Mouse (Mus musculus) stomach, postnatal 0 days (tissue): ENCODE data around the gene Rcor1. TPM values are rescaled to one million over a fixed set of nuclear protein-coding genes. Genes with fewer than 3 reads are reported as not detected.

Experiments used
- ATAC-seq: fragments of 200-750 bp; cut with Nextera tagmentation; 2 replicates; pipeline ENCODE4 v1.8.0; 2017; ENCODE audit not compliant: low FRiP score, low TSS enrichment
- DNase-seq: peaks from one replicate; pipeline ENCODE4 v3.0.0-alpha.2; 2016; ENCODE audit warnings: low spot score
- H3K27ac ChIP-seq: fragments of 300-500 bp; sonication (generic); replicated peaks from 2 replicates; pipeline ENCODE4 v1.5.1; 2014; ENCODE audit warnings: mild to moderate bottlenecking, control low read depth
- H3K27me3 ChIP-seq: fragments of 300-500 bp; sonication (generic); 2 replicates; pipeline ENCODE4 v1.6.1; 2014; ENCODE audit warnings: low read length; ENCODE audit not compliant: control insufficient read depth, insufficient read depth
- H3K36me3 ChIP-seq: fragments of 300-500 bp; sonication (generic); 2 replicates; pipeline ENCODE4 v1.6.1; 2014; ENCODE audit warnings: low read length, mixed read lengths; ENCODE audit not compliant: control insufficient read depth, insufficient read depth
- H3K4me1 ChIP-seq: fragments of 300-500 bp; sonication (generic); replicated peaks from 2 replicates; pipeline ENCODE4 v1.6.1; 2014; ENCODE audit warnings: antibody characterized with exemption; ENCODE audit not compliant: control insufficient read depth, insufficient read depth
- H3K4me2 ChIP-seq: fragments of 300-500 bp; sonication (generic); replicated peaks from 2 replicates; pipeline ENCODE4 v1.6.1; 2014; ENCODE audit warnings: low read depth, mild to moderate bottlenecking, control low read depth, moderate library complexity
- H3K4me3 ChIP-seq: fragments of 300-500 bp; sonication (generic); 2 replicates; pipeline ENCODE4 v1.5.1; 2014; ENCODE audit warnings: low read depth, low read length, control low read depth
- H3K9ac ChIP-seq: fragments of 300-500 bp; sonication (generic); 2 replicates; pipeline ENCODE4 v1.6.1; 2014; ENCODE audit warnings: mild to moderate bottlenecking, low read length, control low read depth, mixed read lengths
- H3K9me3 ChIP-seq: fragments of 300-500 bp; sonication (generic); 2 replicates; pipeline ENCODE4 v1.6.1; 2016; ENCODE audit warnings: low read length; ENCODE audit not compliant: control insufficient read depth
- CTCF ChIP-seq: IDR thresholded peaks from 2 replicates; pipeline ENCODE4 v1.5.1; 2016; ENCODE audit warnings: antibody characterized with exemption, low read depth, mild to moderate bottlenecking, moderate library complexity
- EP300 ChIP-seq: optimal IDR thresholded peaks from 2 replicates; pipeline ENCODE3; 2016; ENCODE audit warnings: antibody characterized with exemption
- WGBS: fragments of 180-500 bp; shearing (Covaris S2); extraction: QIAGEN DNeasy Blood & Tissue Kit; methylation state at CpG from one replicate; pipeline ENCODE4 v1.1.7; 2014; 5-methylcytosine and 5-hydroxymethylcytosine counted together
- polyA plus RNA-seq: library from polyadenylated mRNA; unstranded; fragments of >200 nt; fragmentation: Nextera tagmentation; extraction: Ambion mirVana; gene quantifications from 2 replicates; pipeline ENCODE4 v1.2.1, GENCODE M21; 2015

The Rcor1 gene
- polyA plus RNA-seq, 1 experiment from 2014 or later, result 7.9 TPM

- H3K4me3 ChIP-seq, result peak overlapping the region; percentile 89
- H3K36me3 ChIP-seq, result no peaks in the 10 kb centered on the region
- ATAC-seq (peak; percentile 22), DNase-seq (peak; percentile 60)
- H3K9me3 ChIP-seq, result no peaks in the 10 kb centered on the region
- H3K9ac ChIP-seq, result peak overlapping the region; percentile 83
- TF ChIP-seq EP300 (no peak), CTCF (no peak)
- H3K4me1 ChIP-seq, result no peaks in the 10 kb centered on the region
- under 1% methylated on average over 54 of the region's 54 CpGs for WGBS
- H3K27ac ChIP-seq, result peak overlapping the region; percentile 96
- no peaks in the 10 kb centered on the region for H3K27me3 ChIP-seq
- H3K4me2 ChIP-seq, result peak overlapping the region; percentile 97
Measured at GRCm38 (mm10) chr12:111038231-111038975, 748 bp upstream of the Rcor1 start.

- Histone ChIP-seq H3K4me2 (peak overlapping the region; percentile 93), H3K27ac (peak overlapping the region; percentile 97), H3K36me3 (no peaks in the 10 kb centered on the region), H3K9ac (peak overlapping the region; percentile 96), H3K27me3 (no peaks in the 10 kb centered on the region), H3K9me3 (no peaks in the 10 kb centered on the region), H3K4me1 (no peaks in the 10 kb centered on the region), H3K4me3 (peak overlapping the region; percentile 89)
- ATAC-seq (no peak), DNase-seq (peak; percentile 50)
- under 1% methylated on average over 65 of the region's 65 CpGs for WGBS
- TF ChIP-seq EP300 (no peak), CTCF (no peak; the same call in none of the 2 replicates)
Measured at GRCm38 (mm10) chr12:111039771-111040530, 800 bp downstream of the Rcor1 start.

GRCm38 (mm10) chr12:111040531-111040860 lies 1.3 kb downstream of the Rcor1 start:
- no peaks in the 10 kb centered on the region for H3K36me3 ChIP-seq
- H3K9me3 ChIP-seq, result no peaks in the 10 kb centered on the region
- H3K4me3 ChIP-seq, result peak overlapping the region; percentile 89
- DNase-seq, result no peak
- H3K9ac ChIP-seq, result peak overlapping the region; percentile 96
- no peaks in the 10 kb centered on the region for H3K4me1 ChIP-seq
- 4% methylated on average over 3 of the region's 3 CpGs for WGBS
- ATAC-seq, result no peak
- no peaks in the 10 kb centered on the region for H3K27me3 ChIP-seq
- H3K27ac ChIP-seq, result no peak overlapping the region
- peak overlapping the region; percentile 93 for H3K4me2 ChIP-seq
- no peak for TF ChIP-seq CTCF
- no peak for TF ChIP-seq EP300

GRCm38 (mm10) chr12:111041196-111041595 lies 2.0 kb downstream of the Rcor1 start:
- Histone ChIP-seq H3K36me3 (no peaks in the 10 kb centered on the region), H3K4me3 (peak overlapping the region; percentile 89), H3K4me1 (no peaks in the 10 kb centered on the region), H3K4me2 (peak overlapping the region; percentile 93), H3K9me3 (no peaks in the 10 kb centered on the region), H3K9ac (no peak overlapping the region; the same call in 1 of the 2 replicates), H3K27ac (no peak overlapping the region), H3K27me3 (no peaks in the 10 kb centered on the region)
- TF ChIP-seq CTCF (peak; percentile 80), EP300 (no peak)
- ATAC-seq (no peak), DNase-seq (peak; percentile 40)
- 18% methylated on average over 4 of the region's 4 CpGs for WGBS

GRCm38 (mm10) chr12:111042365-111042764 lies 3.2 kb downstream of the Rcor1 start:
- Histone ChIP-seq H3K27me3 (no peaks in the 10 kb centered on the region), H3K9ac (no peak overlapping the region), H3K4me1 (no peaks in the 10 kb centered on the region), H3K9me3 (no peaks in the 10 kb centered on the region), H3K4me2 (no peak overlapping the region), H3K27ac (no peak overlapping the region), H3K36me3 (no peaks in the 10 kb centered on the region), H3K4me3 (no peak overlapping the region)
- WGBS, result 79% methylated on average over 1 of the region's 1 CpGs
- ATAC-seq (no peak), DNase-seq (no peak)
- no peak for TF ChIP-seq CTCF
- TF ChIP-seq EP300, result no peak

- ATAC-seq (no peak), DNase-seq (no peak)
- WGBS, result 85% methylated on average over 2 of the region's 2 CpGs
Measured at GRCm38 (mm10) chr12:111044880-111045279, 5.7 kb downstream of the Rcor1 start.

More at GRCm38 (mm10) chr12:111044880-111045279, 5.7 kb downstream of the Rcor1 start:
- H3K4me2 ChIP-seq, result no peak overlapping the region
- TF ChIP-seq EP300 (no peak), CTCF (peak; percentile 49)
- no peak overlapping the region for H3K27ac ChIP-seq
- H3K27me3 ChIP-seq, result no peaks in the 10 kb centered on the region
- no peaks in the 10 kb centered on the region for H3K4me1 ChIP-seq
- no peaks in the 10 kb centered on the region for H3K9me3 ChIP-seq
- no peak overlapping the region for H3K4me3 ChIP-seq
- no peak overlapping the region for H3K9ac ChIP-seq
- no peaks in the 10 kb centered on the region for H3K36me3 ChIP-seq
